Mouse (Mus musculus) c-Kit-positive CD71-positive TER-119-positive erythroid progenitor cells, embryonic 14.5 days (primary cell): ENCODE measurements around the gene Gm9.
"Not testable (repeated sequence)": the region's sequence is repeated elsewhere in the genome, so short reads cannot be mapped to it uniquely, and the experiment has no call there.

Experiments
- DNase-seq: peaks from one replicate; pipeline ENCODE4 v3.0.0-alpha.2; 2013; ENCODE audit warnings: low spot score

The Gm9 gene

GRCm38 (mm10) chrX:37210941-37211340, at the start of gene Gm9:
Gene Gm9 (minus strand): TSS chrX:37211041.
- no peak for DNase-seq

GRCm38 (mm10) chrX:37249619-37250018, 38.8 kb upstream of the Gm9 start, which contains the start of gene Rhox3a:
Gene Rhox3a (plus strand): TSS chrX:37249919.
- not testable (repeated sequence) for DNase-seq

GRCm38 (mm10) chrX:37244676-37245075, 33.8 kb upstream of the Gm9 start, which contains the start of gene Rhox2a:
Gene Rhox2a (plus strand): TSS chrX:37244976.
- DNase-seq, result not testable (repeated sequence)

GRCm38 (mm10) chrX:37222158-37222557, 11.3 kb upstream of the Gm9 start, which contains the start of gene Rhox1:
Gene Rhox1 (minus strand): TSS chrX:37222258.
- not testable (repeated sequence) for DNase-seq

GRCm38 (mm10) chrX:37198676-37199075, 12.2 kb downstream of the Gm9 start:
- no peak for DNase-seq

GRCm38 (mm10) chrX:37191744-37192379, 19.0 kb downstream of the Gm9 start:
- peak; percentile 6 for DNase-seq

- peak; percentile 69 for DNase-seq
Observed at GRCm38 (mm10) chrX:37191105-37191743, 19.6 kb downstream of the Gm9 start, which contains the start of the genes Ndufa1 and Rnf113a1. Gene Ndufa1 (minus strand): TSS chrX:37191163. Gene Rnf113a1 (plus strand): TSS chrX:37191245.

- peak; percentile 3 for DNase-seq
Observed at GRCm38 (mm10) chrX:37190755-37191104, 20.1 kb downstream of the Gm9 start.

GRCm38 (mm10) chrX:37184401-37184800, 26.4 kb downstream of the Gm9 start:
- DNase-seq, result not testable (repeated sequence)

GRCm38 (mm10) chrX:37168742-37169141, 42.1 kb downstream of the Gm9 start, which contains the start of gene Akap14:
Gene Akap14 (minus strand): TSS chrX:37168842.
- DNase-seq, result no peak

- DNase-seq, result peak; percentile 58
Observed at GRCm38 (mm10) chrX:37167085-37167484, 43.8 kb downstream of the Gm9 start.

- DNase-seq, result no peak
Observed at GRCm38 (mm10) chrX:37163115-37163514, 47.7 kb downstream of the Gm9 start.

GRCm38 (mm10) chrX:37161169-37161568, 49.7 kb downstream of the Gm9 start:
- DNase-seq, result no peak
